Mouse (Mus musculus) v-Abl transformed pro-B cells (cell line): ENCODE data around the gene Gimap5.

ENCODE experiments used
- in situ Hi-C, 2 experiments: fragments of 400-800 bp; cut with MboI; formaldehyde crosslinking; loops; one replicate each; pipeline ENCODE4 v1.15.1; 2025; ENCODE audit not compliant: unreplicated experiment in 2 of 2

Gene Gimap5

DNA sequence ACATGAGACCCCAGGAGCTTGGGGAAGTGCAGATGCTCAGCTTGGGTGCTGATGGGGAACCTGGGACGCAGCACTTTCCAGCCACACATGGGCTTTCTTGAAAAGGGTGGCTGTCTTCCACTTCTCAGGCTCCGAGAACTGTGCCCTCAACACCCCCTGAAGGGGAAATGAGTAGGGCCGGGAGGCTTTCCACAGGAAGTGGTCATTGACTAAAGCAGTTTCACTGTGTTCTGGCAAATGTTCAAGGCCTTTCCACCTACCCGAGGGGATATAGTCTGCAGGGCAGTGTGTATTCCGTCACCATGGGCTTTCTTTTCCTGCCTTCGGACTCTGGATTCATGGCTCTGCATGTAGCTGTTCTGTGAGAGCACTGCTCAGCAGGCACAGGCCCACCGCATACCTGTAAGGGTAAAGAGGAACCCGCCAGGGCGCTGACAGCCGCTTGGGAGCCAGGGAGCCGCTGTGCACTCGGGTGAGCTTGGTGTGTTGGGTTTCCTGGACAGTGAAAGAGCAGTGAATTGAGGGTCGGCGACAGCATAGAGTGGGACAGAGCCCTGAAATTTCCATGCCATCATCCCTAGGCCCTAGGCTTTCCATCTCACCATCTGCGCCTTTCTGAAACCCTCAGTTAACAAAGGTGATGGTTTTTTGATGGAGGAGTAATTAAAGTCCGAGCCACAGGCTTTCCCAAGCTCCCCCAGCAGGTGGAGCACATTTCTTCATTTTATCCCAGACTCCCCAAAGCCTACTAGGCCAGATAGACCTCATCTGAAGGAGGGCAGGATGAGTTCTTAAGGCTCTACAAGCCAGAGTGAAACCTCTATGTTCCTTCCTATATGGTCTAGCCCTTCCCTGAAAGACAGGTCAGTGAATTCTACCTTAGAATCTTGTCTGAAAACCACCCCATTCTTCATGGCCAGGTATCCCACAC is at the start of gene Gimap5:
Gene Gimap5 (plus strand): TSS at position 239 of the 931 bp plus-strand sequence.
- in situ Hi-C loops = loop anchor here in 1 of 2 experiments (5.0 kb wide), 1 partner anchor 99 kb away; the partner anchor contains the start of gene Gimap8

GRCm38 (mm10) chr6:48696830-48697554 is 49.0 kb upstream of the Gimap5 start:
- in situ Hi-C loops = no loop called here

- in situ Hi-C loops = no loop called here
These were observed 48.5 kb upstream of the Gimap5 start for GRCm38 (mm10) chr6:48697555-48697930.

DNA sequence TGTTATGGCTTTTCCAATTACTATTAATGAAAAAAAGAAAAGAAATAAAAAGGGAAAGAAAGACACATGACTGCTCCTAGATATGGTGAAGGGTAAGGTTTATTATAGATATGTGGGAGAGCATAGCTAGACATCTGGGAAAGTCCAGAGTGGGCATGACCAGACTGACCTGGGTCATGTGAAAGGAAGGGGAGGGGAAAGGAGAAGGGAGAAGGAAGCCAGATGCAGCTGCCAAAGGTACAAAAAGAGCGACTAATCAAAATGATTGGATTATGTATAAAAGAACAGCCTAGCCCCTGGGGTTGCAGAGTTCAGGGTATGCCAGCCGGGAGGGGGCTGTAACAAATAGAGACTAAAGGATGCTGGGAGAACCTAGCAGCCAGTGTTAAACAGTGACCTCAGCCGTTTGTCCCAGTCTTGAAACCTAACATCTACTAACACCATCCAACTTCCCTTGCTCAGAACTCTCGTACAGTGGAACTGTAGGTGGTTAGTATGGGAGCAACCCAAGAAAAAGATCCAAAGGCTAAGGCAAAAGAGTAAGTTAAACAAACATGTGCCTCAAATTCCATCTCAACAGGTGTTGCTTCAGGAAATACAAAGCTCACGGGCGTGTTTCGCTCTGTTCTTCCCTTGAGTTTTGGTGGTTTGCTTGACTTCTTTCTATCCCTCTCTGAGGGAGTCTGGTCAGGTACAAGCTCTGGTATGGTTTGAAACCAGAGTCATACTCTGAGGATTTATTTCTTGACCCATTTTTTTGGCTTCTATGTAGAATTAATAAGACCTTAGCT is 47.7 kb upstream of the Gimap5 start:
- in situ Hi-C loops = no loop called here

DNA sequence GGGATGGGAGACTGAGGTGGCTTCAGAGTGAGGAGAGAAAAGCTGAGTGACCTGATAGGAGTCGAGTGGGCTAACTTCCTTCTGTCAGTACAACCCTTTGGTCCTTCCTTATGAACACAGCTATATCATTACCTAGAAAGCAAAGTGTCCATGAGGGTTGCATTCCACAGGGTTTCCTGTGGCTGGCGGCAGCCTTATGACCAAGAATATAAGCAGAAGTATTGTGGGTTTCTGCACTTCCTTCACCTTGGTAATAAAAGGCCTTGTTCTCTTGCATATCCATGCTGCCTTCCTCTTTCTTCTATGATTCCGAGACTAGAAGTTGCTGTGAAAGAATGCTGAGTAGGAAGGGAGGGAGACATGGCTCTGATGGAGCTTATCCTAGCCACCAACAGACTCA is 47.1 kb upstream of the Gimap5 start:
- in situ Hi-C loops = no loop called here

DNA sequence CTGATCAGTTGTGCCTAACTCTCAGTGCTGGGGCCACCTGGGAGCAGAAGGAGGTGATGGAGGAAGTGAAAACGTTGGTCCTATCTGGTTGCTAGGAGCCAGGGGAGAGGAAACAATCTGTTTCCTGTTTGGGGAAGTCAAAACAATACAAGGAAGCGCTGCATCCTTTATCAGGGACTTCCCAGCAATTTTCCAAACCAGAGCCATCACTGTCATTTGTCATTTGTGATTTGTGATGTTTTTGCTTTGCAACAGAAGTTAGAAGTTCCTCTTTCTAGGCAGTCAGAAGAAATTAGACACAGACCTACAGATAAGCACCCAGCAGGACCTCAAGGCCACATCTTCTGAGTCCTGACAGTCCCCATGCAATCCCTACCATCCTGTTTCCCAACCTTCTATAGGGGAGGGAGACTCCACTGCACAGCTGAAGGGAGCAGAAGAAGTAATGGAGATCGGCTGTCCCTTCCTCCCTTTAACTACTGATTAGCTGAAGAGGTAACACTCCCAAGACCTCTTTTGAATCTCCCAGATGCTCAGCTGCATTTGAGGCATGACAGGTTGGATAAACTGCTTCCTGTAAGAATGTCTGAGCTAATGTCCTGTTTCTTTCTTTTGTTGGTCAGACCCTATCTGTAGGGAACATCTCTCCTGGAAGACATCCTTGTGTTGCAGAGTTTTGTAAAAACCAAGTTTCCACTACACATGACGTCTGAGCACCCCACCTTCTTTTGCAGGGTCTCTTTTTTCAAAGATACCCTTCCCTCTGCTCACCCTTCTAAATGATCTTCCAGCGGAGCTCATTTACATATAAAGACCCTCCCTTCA is 45.5 kb upstream of the Gimap5 start:
- in situ Hi-C loops = loop anchor here (5.0 kb wide), 1 partner anchor 37 kb away; the partner anchor contains the start of gene Gimap1 (in 2 of the 2)

- in situ Hi-C loops = loop anchor here (5.0 kb wide), 1 partner anchor 35 kb away; the partner anchor contains the start of gene Gimap1 (in 2 of the 2)
These were observed 43.9 kb upstream of the Gimap5 start for GRCm38 (mm10) chr6:48702146-48702545.

- in situ Hi-C loops = loop anchor here (5.0 kb wide), 1 partner anchor 35 kb away; the partner anchor contains the start of gene Gimap1 (in 2 of the 2)
These were observed 43.4 kb upstream of the Gimap5 start for GRCm38 (mm10) chr6:48702601-48703000.

DNA sequence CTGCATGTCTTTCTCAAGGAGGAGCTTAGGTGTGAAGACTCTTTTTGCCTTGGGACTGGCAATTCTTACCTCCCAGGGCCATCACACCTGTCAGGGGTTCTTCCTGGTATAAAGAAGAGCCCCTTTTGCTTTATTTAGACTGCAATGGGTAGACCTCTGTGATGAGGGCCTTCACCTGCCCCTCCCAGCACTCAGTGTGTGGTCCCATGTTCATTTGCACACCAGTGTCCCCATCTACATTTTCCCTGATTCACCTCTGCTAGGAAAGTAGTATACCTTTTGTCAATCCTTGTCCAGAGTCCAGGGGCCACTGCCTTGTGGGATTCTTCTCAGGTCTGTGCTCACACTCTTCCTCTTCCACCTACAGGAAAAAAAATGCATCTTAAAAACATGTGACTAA is 41.9 kb upstream of the Gimap5 start:
- in situ Hi-C loops = loop anchor here (5.0 kb wide), 1 partner anchor 33 kb away; the partner anchor contains the start of gene Gimap1 (in 2 of the 2)

- in situ Hi-C loops = no loop called here
These were observed 39.9 kb upstream of the Gimap5 start for GRCm38 (mm10) chr6:48706130-48706529.

- in situ Hi-C loops = no loop called here
These were observed 27.5 kb upstream of the Gimap5 start, which contains the start of the genes Gm28053 and Gimap7 for GRCm38 (mm10) chr6:48718455-48718854. Gene Gm28053 (plus strand): TSS chr6:48718607. Gene Gimap7 (plus strand): TSS chr6:48718621.

DNA sequence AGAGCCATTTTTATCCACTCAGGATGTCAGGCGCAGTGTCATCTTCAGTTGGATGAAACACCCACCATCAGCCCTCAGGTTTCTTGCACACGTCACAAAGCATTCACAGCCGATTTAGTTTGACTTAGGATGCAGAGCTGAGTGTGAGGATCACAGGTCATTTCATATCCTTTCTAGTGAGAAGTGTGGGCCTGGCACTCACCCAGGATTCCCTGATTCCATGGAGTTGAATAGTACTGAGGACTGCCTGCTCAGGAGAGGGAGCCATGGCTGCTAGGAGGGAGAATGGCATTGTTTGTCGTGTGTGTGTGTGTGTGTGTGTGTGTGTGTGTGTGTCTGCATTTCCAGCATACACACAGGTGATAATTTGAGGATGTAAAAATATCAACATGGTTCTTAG is 25.7 kb upstream of the Gimap5 start:
- in situ Hi-C loops = no loop called here

DNA sequence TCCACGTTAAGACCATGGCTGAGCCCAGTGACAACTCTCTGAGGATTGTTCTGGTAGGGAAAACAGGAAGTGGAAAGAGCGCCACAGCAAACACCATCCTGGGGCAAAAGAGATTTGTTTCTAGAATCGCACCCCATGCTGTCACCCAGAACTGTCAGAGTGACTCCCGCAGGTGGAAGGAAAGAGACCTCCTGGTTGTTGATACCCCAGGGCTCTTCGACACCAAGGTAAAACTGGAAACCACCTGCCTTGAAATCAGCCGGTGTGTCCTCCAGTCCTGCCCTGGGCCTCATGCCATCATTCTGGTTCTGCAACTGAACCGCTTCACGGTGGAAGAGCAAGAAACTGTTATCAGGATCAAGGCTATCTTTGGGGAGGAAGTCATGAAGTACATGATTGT is 22.5 kb upstream of the Gimap5 start:
- in situ Hi-C loops = no loop called here

GRCm38 (mm10) chr6:48725476-48725875 is 20.5 kb upstream of the Gimap5 start:
- in situ Hi-C loops = no loop called here

DNA sequence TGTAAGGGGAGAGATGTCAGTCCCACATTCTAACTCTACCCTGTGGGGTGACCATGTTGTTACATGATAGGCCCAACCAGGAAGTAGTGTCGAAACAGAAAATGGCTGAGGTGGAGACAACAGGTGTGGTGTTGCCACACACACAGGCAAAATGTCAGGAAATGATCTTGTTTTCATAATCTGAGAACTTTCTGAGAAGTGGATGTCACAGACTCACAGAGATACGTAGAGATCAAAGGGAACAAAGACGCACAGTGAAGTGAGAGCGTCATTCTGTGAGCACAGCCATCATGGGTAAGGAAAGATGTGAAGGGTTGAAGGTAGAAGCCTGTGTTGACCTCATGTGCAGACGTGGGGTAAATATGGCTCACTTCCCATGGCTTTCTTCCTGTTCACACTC is 18.2 kb upstream of the Gimap5 start:
- in situ Hi-C loops = no loop called here

DNA sequence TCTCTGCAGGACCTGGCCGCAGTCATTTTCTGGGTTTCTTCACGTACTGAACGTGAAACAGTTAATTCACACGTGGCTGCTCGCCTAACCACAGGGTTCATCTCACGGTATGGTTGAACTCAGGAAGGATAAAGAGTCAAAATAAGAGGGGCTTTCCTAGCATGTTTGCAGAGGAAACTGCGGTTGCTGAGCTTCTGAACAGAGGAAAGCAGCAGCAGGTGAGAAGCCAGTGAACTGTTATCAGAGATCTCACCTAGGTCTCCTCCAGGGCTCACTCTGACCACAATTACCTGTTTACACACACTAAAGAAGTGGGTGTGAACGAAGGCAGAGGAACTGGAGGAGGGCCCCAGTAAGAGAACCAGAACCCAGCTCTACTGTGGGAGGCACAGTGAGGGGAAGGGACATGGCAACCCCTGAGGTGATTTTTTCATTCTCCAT is 13.1 kb upstream of the Gimap5 start:
- in situ Hi-C loops = no loop called here

- in situ Hi-C loops = no loop called here
These were observed 12.3 kb upstream of the Gimap5 start for GRCm38 (mm10) chr6:48733660-48734059.

DNA sequence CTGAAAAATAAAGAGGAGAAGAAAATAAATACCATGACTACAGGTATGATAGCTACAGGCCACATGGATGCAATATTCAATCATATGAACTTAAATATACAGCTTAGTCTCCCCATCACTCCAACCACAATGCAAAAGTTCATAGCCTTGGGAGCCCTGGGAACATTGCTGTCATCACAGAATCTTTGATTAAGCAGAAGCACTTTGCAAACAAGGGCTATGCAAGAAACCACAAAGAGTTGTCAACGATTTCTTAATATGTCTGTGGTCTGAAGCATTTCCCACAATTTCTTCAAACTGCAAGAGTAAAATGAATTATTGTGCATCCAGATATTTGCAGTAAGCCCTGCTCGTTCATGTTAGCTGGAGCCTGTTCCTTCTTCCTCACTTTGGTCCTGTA is 8.9 kb upstream of the Gimap5 start:
- in situ Hi-C loops = loop anchor here (5.0 kb wide), 1 partner anchor 35 kb away; no protein-coding TSS in a partner anchor

DNA sequence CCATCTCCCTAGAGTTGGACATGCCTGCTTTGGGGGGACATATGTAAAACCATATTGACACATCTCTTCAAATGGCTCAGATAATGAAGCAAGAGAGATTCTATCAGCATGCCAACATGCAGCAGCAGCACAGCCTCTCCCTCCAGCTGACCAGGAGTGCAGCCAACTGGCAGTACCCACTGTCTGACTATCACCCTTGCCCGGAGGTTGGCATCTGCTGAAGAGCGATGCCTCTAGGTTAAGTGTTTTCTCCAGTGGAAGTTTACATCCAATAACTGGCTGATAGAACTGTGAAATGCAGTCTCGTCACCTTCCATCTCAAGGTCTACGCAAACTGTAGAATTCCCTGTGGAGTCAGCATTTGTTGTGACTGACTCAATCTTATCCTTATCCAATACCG is 8.3 kb upstream of the Gimap5 start:
- in situ Hi-C loops = loop anchor here (5.0 kb wide), 1 partner anchor 35 kb away; no protein-coding TSS in a partner anchor
